Mouse (Mus musculus): ENCODE measurements around the gene Cdk14. TPM values are rescaled to one million over a fixed set of nuclear protein-coding genes. Genes with fewer than 3 reads are reported as not detected.
"Not testable (repeated sequence)": the region's sequence is repeated elsewhere in the genome, so short reads cannot be mapped to it uniquely, and the experiment has no call there.

The Cdk14 gene
- total RNA-seq, 1 experiment from 2014 or later = 10.6 TPM

- DNase-seq = no peak
Measured at GRCm38 (mm10) chr5:4986181-4986580, 433.9 kb downstream of the Cdk14 start.

- no peak for DNase-seq
Measured at GRCm38 (mm10) chr5:4979551-4979950, 440.6 kb downstream of the Cdk14 start.

- no peak for DNase-seq
Measured at GRCm38 (mm10) chr5:4973408-4973807, 446.7 kb downstream of the Cdk14 start.

- DNase-seq = peak; percentile 73
Measured at GRCm38 (mm10) chr5:4962063-4962610, 458.0 kb downstream of the Cdk14 start.

GRCm38 (mm10) chr5:4961636-4962035 is 458.5 kb downstream of the Cdk14 start:
- no peak for DNase-seq

- DNase-seq = no peak
Measured at GRCm38 (mm10) chr5:4959446-4959845, 460.7 kb downstream of the Cdk14 start.

- DNase-seq = no peak
Measured at GRCm38 (mm10) chr5:4955993-4956392, 464.1 kb downstream of the Cdk14 start.

- DNase-seq = no peak
Measured at GRCm38 (mm10) chr5:4955392-4955791, 464.7 kb downstream of the Cdk14 start.

GRCm38 (mm10) chr5:4949433-4949832 is 470.7 kb downstream of the Cdk14 start:
- DNase-seq = no peak

- no peak for DNase-seq
Measured at GRCm38 (mm10) chr5:4948090-4948954, 471.8 kb downstream of the Cdk14 start.

GRCm38 (mm10) chr5:4935131-4935530 is 485.0 kb downstream of the Cdk14 start:
- no peak for DNase-seq

- DNase-seq = no peak
Measured at GRCm38 (mm10) chr5:4934491-4934890, 485.6 kb downstream of the Cdk14 start.

- DNase-seq = no peak
Measured at GRCm38 (mm10) chr5:4931539-4932143, 488.5 kb downstream of the Cdk14 start.

GRCm38 (mm10) chr5:4929628-4930027 is 490.5 kb downstream of the Cdk14 start:
- no peak for DNase-seq

GRCm38 (mm10) chr5:4924866-4925265 is 495.2 kb downstream of the Cdk14 start:
- no peak for DNase-seq

GRCm38 (mm10) chr5:4918376-4918775 is 501.7 kb downstream of the Cdk14 start:
- DNase-seq = peak; percentile 78

GRCm38 (mm10) chr5:4917743-4918142 is 502.4 kb downstream of the Cdk14 start:
- DNase-seq = no peak

GRCm38 (mm10) chr5:4917274-4917673 is 502.8 kb downstream of the Cdk14 start:
- DNase-seq = no peak

- DNase-seq = no peak
Measured at GRCm38 (mm10) chr5:4916390-4917273, 503.5 kb downstream of the Cdk14 start.

- DNase-seq = not testable (repeated sequence)
Measured at GRCm38 (mm10) chr5:4904911-4905310, 515.2 kb downstream of the Cdk14 start.

- DNase-seq = no peak
Measured at GRCm38 (mm10) chr5:4898241-4898640, 521.9 kb downstream of the Cdk14 start.

- DNase-seq = peak; percentile 13
Measured at GRCm38 (mm10) chr5:4894988-4895387, 525.1 kb downstream of the Cdk14 start.

Measured in adrenal gland, postnatal 14 days (tissue).